ENCODE assay signal across 8 mouse cellular contexts in genomic region chr10:128095003-128095636, GRCm38 (mm10). TPM values are rescaled to one million over a fixed set of nuclear protein-coding genes. Genes with fewer than 3 reads are reported as not detected.
DNase-seq lines count a peak whose midpoint lies in the region; ATAC-seq and TF ChIP-seq lines count a peak whose summit lies in the region.

No protein-coding gene starts in this region.

- H3K4me3 ChIP-seq in hindbrain, embryonic 10.5 days: peak overlapping the region; percentile 81
- no peak overlapping the region for H3K4me3 ChIP-seq in hindbrain, embryonic 16.5 days (ENCODE audit: low read length)
- H3K4me3 ChIP-seq in ES-E14 (ENCODE audit: insufficient read depth in 1 of 2, low read depth in 1 of 2, low read length in 2 of 2, poor library complexity in 1 of 2, severe bottlenecking in 1 of 2): peak overlapping the region; percentile 13 to 84; a peak in 3 of 4 replicates
- H3K4me3 ChIP-seq in forebrain, embryonic 13.5 days: peak overlapping the region; percentile 78; the same call in 1 of the 2 replicates
- peak overlapping the region; percentile 78 for H3K4me3 ChIP-seq in liver, embryonic 15.5 days (replicated peaks)

- H3K9me3 ChIP-seq in hindbrain, embryonic 10.5 days: no peaks in the 10 kb centered on the region
- H3K9me3 ChIP-seq in hindbrain, embryonic 16.5 days (ENCODE audit: control insufficient read depth, low read length): no peaks in the 10 kb centered on the region
- no peaks in the 10 kb centered on the region for H3K9me3 ChIP-seq in ES-E14 (ENCODE audit: control insufficient read depth, insufficient read depth, low read depth, low read length)
- no peaks in the 10 kb centered on the region for H3K9me3 ChIP-seq in forebrain, embryonic 13.5 days (replicated peaks)
- H3K9me3 ChIP-seq in liver, embryonic 15.5 days (replicated peaks): no peaks in the 10 kb centered on the region

- H3K36me3 ChIP-seq in hindbrain, embryonic 10.5 days: peaks cover 10% of the 10 kb centered on the region
- peaks cover 5% of the 10 kb centered on the region; the same call in 1 of the 2 replicates for H3K36me3 ChIP-seq in hindbrain, embryonic 16.5 days (ENCODE audit: control insufficient read depth, insufficient read depth, low read length)
- H3K36me3 ChIP-seq in ES-E14 (ENCODE audit: control insufficient read depth, insufficient read depth, low read length, poor library complexity, severe bottlenecking): no peaks in the 10 kb centered on the region; the same call in 1 of the 2 replicates
- peaks cover 8% of the 10 kb centered on the region for H3K36me3 ChIP-seq in forebrain, embryonic 13.5 days (ENCODE audit: poor library complexity, severe bottlenecking)
- H3K36me3 ChIP-seq in liver, embryonic 15.5 days (replicated peaks): peaks cover 5% of the 10 kb centered on the region; the same call in 1 of the 2 replicates

- 26% methylated on average over 9 of the region's 9 CpGs for whole genome bisulfite sequencing in hindbrain, embryonic 10.5 days
- 35% methylated on average over 9 of the region's 9 CpGs for WGBS in hindbrain, embryonic 16.5 days
- WGBS in forebrain, embryonic 13.5 days: 20% methylated on average over 9 of the region's 9 CpGs
- WGBS in liver, embryonic 15.5 days (ENCODE audit: insufficient replicate concordance): 20% methylated on average over 9 of the region's 9 CpGs

- no peak overlapping the region for H3K9ac ChIP-seq in hindbrain, embryonic 16.5 days (ENCODE audit: low read depth, low read length)
- peak overlapping the region; percentile 0; the same call in 1 of the 2 replicates for H3K9ac ChIP-seq in ES-E14 (ENCODE audit: insufficient read depth, low read depth, low read length, poor library complexity, severe bottlenecking)
- H3K9ac ChIP-seq in forebrain, embryonic 13.5 days: no peak overlapping the region
- peak overlapping the region; percentile 90 for H3K9ac ChIP-seq in liver, embryonic 15.5 days

- peak overlapping the region; percentile 93; the same call in 1 of the 2 replicates for H3K27ac ChIP-seq in hindbrain, embryonic 10.5 days
- H3K27ac ChIP-seq in hindbrain, embryonic 16.5 days (ENCODE audit: low read depth, low read length): no peak overlapping the region
- peak overlapping the region; percentile 20; the same call in 1 of the 2 replicates for H3K27ac ChIP-seq in ES-E14 (ENCODE audit: insufficient read depth, low read depth, low read length, poor library complexity, severe bottlenecking)
- H3K27ac ChIP-seq in forebrain, embryonic 13.5 days: no peak overlapping the region
- peak overlapping the region; percentile 98 for H3K27ac ChIP-seq in liver, embryonic 15.5 days (replicated peaks)

- no peak overlapping the region; the same call in 1 of the 2 replicates for H3K4me2 ChIP-seq in hindbrain, embryonic 16.5 days (ENCODE audit: low read length)
- H3K4me2 ChIP-seq in forebrain, embryonic 13.5 days: peak overlapping the region; percentile 91
- peak overlapping the region; percentile 90 for H3K4me2 ChIP-seq in liver, embryonic 15.5 days

- DNase-seq in hindbrain, embryonic 10.5 days (ENCODE audit: low spot score): no peak
- peak; percentile 90 for DNase-seq in ES-E14 (ENCODE audit: low read depth, low spot score)
- no peak for DNase-seq in Muller cell, postnatal 12 days (ENCODE audit: inconsistent ontology term)
- no peak for DNase-seq in right cerebral cortex, adult 2 months (ENCODE audit: low spot score in 2 of 2)
- DNase-seq in frontal cortex, postnatal 10 days (ENCODE audit: low spot score in 2 of 2): no peak

- ATAC-seq in hindbrain, embryonic 16.5 days: no peak
- no peak for ATAC-seq in forebrain, embryonic 13.5 days
- ATAC-seq in liver, embryonic 15.5 days (ENCODE audit: insufficient read depth): no peak

- H3K4me1 ChIP-seq in hindbrain, embryonic 10.5 days (replicated peaks): peaks cover 73% of the 10 kb centered on the region
- peaks cover 40% of the 10 kb centered on the region for H3K4me1 ChIP-seq in hindbrain, embryonic 16.5 days (ENCODE audit: control insufficient read depth, insufficient read depth, low read depth, low read length)
- H3K4me1 ChIP-seq in ES-E14 (ENCODE audit: control insufficient read depth in 2 of 2, insufficient read depth in 2 of 2, low read length in 2 of 2, poor library complexity in 1 of 2): peaks cover 0 to 11% of the 10 kb centered on the region in 2 experiments; a peak in 1 of 4 replicates
- peaks cover 63% of the 10 kb centered on the region for H3K4me1 ChIP-seq in forebrain, embryonic 13.5 days
- peaks cover 77% of the 10 kb centered on the region for H3K4me1 ChIP-seq in liver, embryonic 15.5 days (replicated peaks)

- in situ Hi-C loops in ES-E14 (cut with MboI; ENCODE audit: low sequenced_read_pairs in 2 of 2, unreplicated experiment in 2 of 2): loop anchor here in 1 of 2 experiments (10.0 kb wide), 1 partner anchor 90 kb away; the partner anchor contains the start of gene Rbms2

- no peaks in the 10 kb centered on the region for H3K27me3 ChIP-seq in hindbrain, embryonic 10.5 days (ENCODE audit: insufficient read depth, poor library complexity, severe bottlenecking)
- H3K27me3 ChIP-seq in hindbrain, embryonic 16.5 days (replicated peaks; ENCODE audit: control insufficient read depth, insufficient read depth, low read length): no peaks in the 10 kb centered on the region
- no peaks in the 10 kb centered on the region for H3K27me3 ChIP-seq in forebrain, embryonic 13.5 days
- no peaks in the 10 kb centered on the region for H3K27me3 ChIP-seq in liver, embryonic 15.5 days

TF ChIP-seq in ES-E14, 5 proteins besides CTCF, POLR2A, EP300 and RAD21:
- TF ChIP-seq HCFC1 (IDR thresholded peaks at IDR 0.05; ENCODE audit: borderline replicate concordance, insufficient read depth, low read length) (no peak), ZNF384 (IDR thresholded peaks at IDR 0.05; ENCODE audit: low read depth, low read length) (0 out of 2 replicates have a peak, but pooled peaks have one; percentile 57), MAFK (IDR thresholded peaks at IDR 0.05; ENCODE audit: insufficient read depth, low read depth, low read length) (no peak)

RNA-seq across cellular contexts. Expression of gene Baz2a, which starts 3.7 kb away (rescaled TPM):
- polyA plus RNA-seq in hindbrain, embryonic 10.5 days (2016; fragmentation: Nextera tagmentation; extraction: Ambion mirVana): 16.2 and 17.0 TPM in 2 replicates
- 6.9 and 7.3 TPM in 2 replicates for polyA plus RNA-seq in hindbrain, embryonic 16.5 days (2015; fragmentation: Nextera tagmentation; extraction: Ambion mirVana)
- total RNA-seq in ES-E14 (2012; rRNA removed): 42.8 and 59.9 TPM in 2 replicates
- polyA plus RNA-seq in forebrain, embryonic 13.5 days (2015; fragmentation: Nextera tagmentation; extraction: Ambion mirVana): 11.6 and 12.6 TPM in 2 replicates
- 6.8 and 7.0 TPM in 2 replicates for polyA plus RNA-seq in liver, embryonic 15.5 days (2015; fragmentation: Nextera tagmentation; extraction: Ambion mirVana)

RNA-seq across cellular contexts. Expression of gene Atp5b, which starts 12.0 kb away (rescaled TPM):
- 2,236 and 2,265 TPM in 2 replicates for polyA plus RNA-seq in hindbrain, embryonic 10.5 days (2016; fragmentation: Nextera tagmentation; extraction: Ambion mirVana)
- 2,423 and 2,704 TPM in 2 replicates for polyA plus RNA-seq in hindbrain, embryonic 16.5 days (2015; fragmentation: Nextera tagmentation; extraction: Ambion mirVana)
- total RNA-seq in ES-E14 (2012; rRNA removed): 1,760 and 2,075 TPM in 2 replicates
- polyA plus RNA-seq in forebrain, embryonic 13.5 days (2015; fragmentation: Nextera tagmentation; extraction: Ambion mirVana): 2,170 and 2,214 TPM in 2 replicates
- 1,834 and 1,894 TPM in 2 replicates for polyA plus RNA-seq in liver, embryonic 15.5 days (2015; fragmentation: Nextera tagmentation; extraction: Ambion mirVana)

RNA-seq across cellular contexts. Expression of gene Ptges3, which starts 36.4 kb away (rescaled TPM):
- 544 and 661 TPM in 2 replicates for polyA plus RNA-seq in hindbrain, embryonic 10.5 days (2016; fragmentation: Nextera tagmentation; extraction: Ambion mirVana)
- 359 and 361 TPM in 2 replicates for polyA plus RNA-seq in hindbrain, embryonic 16.5 days (2015; fragmentation: Nextera tagmentation; extraction: Ambion mirVana)
- 125 and 240 TPM in 2 replicates for total RNA-seq in ES-E14 (2012; rRNA removed)
- 562 and 583 TPM in 2 replicates for polyA plus RNA-seq in forebrain, embryonic 13.5 days (2015; fragmentation: Nextera tagmentation; extraction: Ambion mirVana)
- 188 and 217 TPM in 2 replicates for polyA plus RNA-seq in liver, embryonic 15.5 days (2015; fragmentation: Nextera tagmentation; extraction: Ambion mirVana)

RNA-seq across cellular contexts. Expression of gene Naca, which starts 59.7 kb away (rescaled TPM):
- polyA plus RNA-seq in hindbrain, embryonic 10.5 days (2016; fragmentation: Nextera tagmentation; extraction: Ambion mirVana): 790 and 883 TPM in 2 replicates
- polyA plus RNA-seq in hindbrain, embryonic 16.5 days (2015; fragmentation: Nextera tagmentation; extraction: Ambion mirVana): 426 and 444 TPM in 2 replicates
- total RNA-seq in ES-E14 (2012; rRNA removed): 746 and 1,114 TPM in 2 replicates
- polyA plus RNA-seq in forebrain, embryonic 13.5 days (2015; fragmentation: Nextera tagmentation; extraction: Ambion mirVana): 715 and 810 TPM in 2 replicates
- 312 and 355 TPM in 2 replicates for polyA plus RNA-seq in liver, embryonic 15.5 days (2015; fragmentation: Nextera tagmentation; extraction: Ambion mirVana)

Comparison
In these comparisons a context has a peak if more than half of its experiments do, and no peak if none do; other contexts are left out.
1. H3K27ac ChIP-seq: peak in hindbrain, embryonic 10.5 days (single experiment), ES-E14 (single experiment) and liver, embryonic 15.5 days (single experiment); none in hindbrain, embryonic 16.5 days (single experiment) and forebrain, embryonic 13.5 days (single experiment).
2. H3K9ac ChIP-seq: peak in ES-E14 (single experiment) and liver, embryonic 15.5 days (single experiment); none in hindbrain, embryonic 16.5 days (single experiment) and forebrain, embryonic 13.5 days (single experiment).